Mouse (Mus musculus): ENCODE results near the gene Fzd2. TPM values are rescaled to one million over a fixed set of nuclear protein-coding genes. Genes with fewer than 3 reads are reported as not detected.

Gene Fzd2
- polyA plus RNA-seq, 1 experiment from 2014 or later, result 19.2 TPM

Other genes starting within 250 kb of the Fzd2 start
- gene Slc4a1, start 238.2 kb upstream of the Fzd2 start, polyA plus RNA-seq (2014; fragmentation: Nextera tagmentation; extraction: Ambion mirVana), result 1.8 and 2.1 TPM in 2 replicates
- 115 and 125 TPM in 2 replicates for gene Rundc3a, start 211.0 kb upstream of the Fzd2 start, polyA plus RNA-seq (2014; fragmentation: Nextera tagmentation; extraction: Ambion mirVana)
- gene Slc25a39, start 196.4 kb upstream of the Fzd2 start, polyA plus RNA-seq (2014; fragmentation: Nextera tagmentation; extraction: Ambion mirVana), result 145 and 149 TPM in 2 replicates
- 28.6 and 38.8 TPM in 2 replicates for gene Grn, start 174.1 kb upstream of the Fzd2 start, polyA plus RNA-seq (2014; fragmentation: Nextera tagmentation; extraction: Ambion mirVana)
- gene Fam171a2, start 156.7 kb upstream of the Fzd2 start, polyA plus RNA-seq (2014; fragmentation: Nextera tagmentation; extraction: Ambion mirVana), result 26.0 and 27.8 TPM in 2 replicates
- 4.3 and 5.3 TPM in 2 replicates for gene Itga2b, start 134.3 kb upstream of the Fzd2 start, polyA plus RNA-seq (2014; fragmentation: Nextera tagmentation; extraction: Ambion mirVana)
- gene Gpatch8, start 48.0 kb upstream of the Fzd2 start, polyA plus RNA-seq (2014; fragmentation: Nextera tagmentation; extraction: Ambion mirVana), result 32.6 and 47.7 TPM in 2 replicates
- gene Gm11627, start 24.9 kb upstream of the Fzd2 start, polyA plus RNA-seq (2014; fragmentation: Nextera tagmentation; extraction: Ambion mirVana), result 6.8 and 9.8 TPM in 2 replicates
- gene Meioc, start 59.3 kb downstream of the Fzd2 start, polyA plus RNA-seq (2014; fragmentation: Nextera tagmentation; extraction: Ambion mirVana), result 0.09 and 0.14 TPM in 2 replicates
- gene Ccdc43, start 93.4 kb downstream of the Fzd2 start, polyA plus RNA-seq (2014; fragmentation: Nextera tagmentation; extraction: Ambion mirVana), result 39.4 and 42.6 TPM in 2 replicates
- 10.0 and 12.5 TPM in 2 replicates for gene Adam11, start 157.0 kb downstream of the Fzd2 start, polyA plus RNA-seq (2014; fragmentation: Nextera tagmentation; extraction: Ambion mirVana)
- gene Gjc1, start 215.3 kb downstream of the Fzd2 start, polyA plus RNA-seq (2014; fragmentation: Nextera tagmentation; extraction: Ambion mirVana), result 41.5 and 47.0 TPM in 2 replicates
- gene Higd1b, start 231.5 kb downstream of the Fzd2 start, polyA plus RNA-seq (2014; fragmentation: Nextera tagmentation; extraction: Ambion mirVana), result 6.2 and 7.9 TPM in 2 replicates